Mouse (Mus musculus) heart, adult 11 months (tissue): ENCODE measurements around the gene Osbp2.

ENCODE experiments used
- DNase-seq: peaks from one replicate; pipeline ENCODE4 v3.0.0; 2022

The Osbp2 gene

DNA sequence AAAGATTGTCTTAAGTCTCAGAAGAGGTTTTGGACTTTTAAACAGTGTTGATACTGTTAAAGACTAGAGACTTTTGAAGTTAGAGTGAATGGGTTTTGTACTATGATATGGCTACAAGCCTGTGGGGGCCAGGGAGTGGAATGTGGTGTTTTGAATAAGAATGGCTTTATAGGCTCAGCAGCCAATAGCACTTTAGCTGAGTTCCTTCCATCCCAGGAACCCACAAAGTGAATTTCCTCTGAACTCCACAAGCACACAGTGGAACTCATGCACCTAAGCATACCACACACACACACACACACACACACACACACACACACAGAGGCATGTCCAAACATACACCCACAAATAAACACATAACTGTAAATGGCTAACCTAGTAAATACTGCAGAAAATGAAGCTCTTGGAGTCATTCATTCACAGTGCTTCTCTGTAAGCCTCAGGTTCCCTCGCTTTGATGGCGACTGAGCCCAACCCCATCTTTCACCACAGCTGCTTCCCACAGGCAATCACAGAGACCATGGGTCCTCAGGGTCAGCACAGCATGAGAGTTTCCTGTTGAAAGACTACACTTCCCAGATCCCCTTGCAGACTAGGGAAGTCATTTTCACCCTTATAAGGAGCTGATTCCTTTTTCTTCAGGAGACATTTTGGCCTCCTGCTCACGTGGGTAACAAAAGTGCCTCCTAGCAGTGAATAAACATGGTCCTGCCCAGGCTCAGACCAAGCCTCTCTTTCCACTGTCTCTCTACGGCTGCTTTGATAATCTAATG, 45.5 kb downstream of the Osbp2 start:
- no peak for DNase-seq

DNA sequence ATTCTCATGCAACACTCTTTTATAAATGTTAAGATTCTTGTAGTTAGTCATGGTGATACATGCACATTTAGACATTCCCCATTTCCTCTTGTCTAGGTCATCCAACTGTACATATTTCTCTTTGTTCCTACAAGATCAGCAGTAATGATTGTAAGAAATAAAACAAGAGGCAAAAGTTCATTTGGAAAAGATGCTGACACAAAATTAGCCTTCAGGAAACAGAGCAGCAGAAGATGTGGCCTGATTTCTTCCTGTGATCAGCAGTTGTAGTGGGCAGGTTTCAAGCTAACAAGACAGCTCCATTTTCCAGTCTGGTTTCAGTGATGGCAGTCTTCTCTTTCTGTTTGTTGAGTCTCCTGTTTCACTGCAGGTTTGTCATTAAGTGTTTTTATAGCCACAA, 47.8 kb downstream of the Osbp2 start:
- no peak for DNase-seq

DNA sequence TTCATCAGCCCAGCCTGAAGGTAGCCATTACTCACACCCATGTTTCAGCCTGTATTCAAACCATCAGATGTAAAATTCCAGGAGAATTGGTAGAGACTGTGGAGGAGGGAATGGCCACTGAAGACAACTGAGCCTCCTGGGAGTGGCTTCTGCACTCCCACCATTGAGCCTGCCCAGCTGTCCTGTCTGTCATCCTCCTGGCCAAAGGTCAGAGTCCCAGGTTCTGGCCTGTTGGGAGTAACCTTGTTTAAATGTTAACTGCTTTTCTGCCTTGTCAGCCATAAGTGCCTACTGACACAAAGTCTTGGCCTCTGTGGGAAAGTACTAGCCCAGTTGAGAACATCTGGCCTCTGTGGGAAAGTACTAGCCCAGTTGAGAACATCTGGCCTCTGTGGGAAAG, 50.4 kb downstream of the Osbp2 start:
- no peak for DNase-seq

DNA sequence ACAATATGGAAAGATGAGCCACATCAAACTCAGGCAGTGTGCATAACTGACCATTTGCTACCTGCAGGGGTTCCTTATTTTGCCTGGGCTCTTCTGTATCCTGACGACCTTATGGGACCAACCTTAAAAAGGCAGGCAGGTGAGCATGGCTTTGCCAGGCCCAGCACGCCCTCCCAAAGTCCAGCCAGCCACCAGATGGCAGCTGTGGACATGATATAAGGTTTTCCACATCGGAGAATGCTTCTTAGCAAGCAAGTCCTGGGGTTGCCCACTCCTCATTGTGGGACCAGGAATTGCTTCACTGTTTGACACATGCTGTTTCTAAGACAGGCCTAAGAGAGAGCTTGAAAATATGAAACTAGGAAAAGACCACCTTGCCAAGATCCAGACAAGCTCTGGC, 55.5 kb downstream of the Osbp2 start:
- DNase-seq, result no peak

DNA sequence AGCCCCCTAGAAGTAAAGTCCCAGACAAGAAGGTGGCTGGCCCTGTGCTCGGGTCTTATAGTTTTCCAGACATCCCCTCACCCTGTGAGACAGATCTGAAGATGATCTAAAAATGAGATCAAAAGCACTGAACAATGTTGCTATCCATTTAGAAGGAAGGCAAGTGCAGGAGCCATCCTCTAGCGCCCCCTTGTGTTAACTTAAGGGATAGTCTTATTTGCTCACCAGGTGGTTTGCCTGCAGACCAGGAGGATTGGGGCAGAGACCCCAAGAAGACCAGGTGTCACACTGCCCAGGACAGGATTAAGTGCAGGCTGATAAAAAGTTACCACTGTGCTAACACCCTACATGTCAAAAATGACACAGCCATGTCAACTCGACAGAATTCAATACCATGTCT, 58.3 kb downstream of the Osbp2 start:
- DNase-seq, result no peak

DNA sequence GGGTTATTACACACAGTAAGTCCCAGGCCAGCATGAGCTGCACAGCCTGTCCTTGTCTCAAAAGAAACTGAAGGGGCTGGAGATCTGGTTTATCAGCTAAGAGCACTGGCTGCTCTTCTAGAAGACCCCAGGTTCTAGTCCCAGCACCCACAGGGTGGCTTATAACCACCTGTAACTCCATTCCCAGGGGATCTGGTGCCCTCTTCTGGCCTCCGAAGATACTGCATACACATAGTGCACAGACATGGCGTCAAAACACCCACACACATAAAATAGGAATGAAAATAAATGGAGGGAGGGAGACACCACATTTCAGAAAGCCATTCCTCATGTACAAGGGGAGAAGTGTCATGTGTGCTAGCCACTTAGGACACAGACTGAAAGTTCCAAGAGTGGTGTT, 59.1 kb downstream of the Osbp2 start:
- DNase-seq, result no peak

DNA sequence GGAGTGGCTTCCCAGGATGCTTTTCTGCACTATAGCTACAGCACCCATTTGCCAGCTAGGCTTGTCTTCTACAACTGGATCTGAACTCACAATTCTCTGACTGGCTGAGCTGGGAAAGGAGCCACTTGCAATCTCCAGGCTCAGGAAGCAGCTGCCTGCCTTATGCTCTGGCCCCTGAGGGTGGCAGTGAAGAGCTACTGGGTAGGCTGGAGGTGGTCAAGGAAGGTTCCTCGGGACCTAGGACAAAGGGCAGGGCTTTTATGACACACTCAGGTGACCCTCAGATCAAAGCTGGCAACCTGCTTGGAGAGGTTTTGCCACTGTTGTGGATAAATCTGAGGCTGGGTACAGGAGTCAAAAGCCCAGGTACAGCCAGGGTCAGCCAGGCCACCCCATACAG, 61.6 kb downstream of the Osbp2 start:
- DNase-seq, result no peak

DNA sequence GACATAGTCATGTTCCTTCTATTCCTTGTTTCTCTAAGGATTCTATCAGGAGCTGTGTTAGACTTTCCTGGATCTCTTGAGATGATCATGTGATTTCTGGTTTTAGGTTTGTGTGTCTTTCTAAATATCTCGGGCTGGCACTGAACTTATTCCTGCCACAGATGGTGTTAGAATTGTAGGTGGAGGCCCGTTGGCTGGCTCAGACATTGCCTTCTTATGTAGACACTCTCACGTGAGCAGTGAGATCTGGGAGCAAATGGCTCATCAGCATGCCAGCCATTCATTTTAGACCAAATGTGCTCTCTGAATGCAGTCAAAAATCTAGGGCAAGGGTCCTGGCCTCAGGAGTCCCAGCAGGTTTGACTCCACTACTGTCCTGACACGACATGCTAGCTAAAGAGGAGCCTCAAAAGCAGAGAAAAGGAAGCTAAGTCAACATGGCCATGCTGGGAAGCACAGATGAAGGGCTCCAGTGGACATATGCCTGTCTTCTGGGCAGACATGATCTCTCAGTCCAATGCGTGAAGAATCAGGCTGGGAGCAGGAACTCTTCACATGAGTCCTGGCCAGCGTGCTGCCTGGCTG, 66.0 kb downstream of the Osbp2 start:
- DNase-seq, result no peak

DNA sequence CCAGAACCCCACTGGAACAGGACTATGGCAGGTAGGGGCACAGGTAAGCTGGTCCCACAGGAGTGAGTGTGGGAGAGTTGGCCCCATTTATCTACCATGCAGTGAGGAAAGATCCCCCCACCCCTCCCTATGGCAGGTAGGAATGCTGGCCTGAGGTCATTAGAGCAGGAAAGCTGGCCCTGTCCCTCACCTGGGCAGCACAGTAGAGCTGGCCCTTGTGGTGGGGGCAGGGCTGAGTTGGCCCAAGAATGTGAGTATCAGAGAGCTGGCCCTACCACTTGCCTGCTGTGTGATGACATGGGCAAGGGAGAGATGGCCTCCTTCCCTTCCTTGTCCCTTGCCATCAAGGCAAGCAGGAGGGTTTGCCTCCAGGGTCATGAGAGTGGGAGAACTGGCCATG, 73.0 kb downstream of the Osbp2 start:
- no peak for DNase-seq

DNA sequence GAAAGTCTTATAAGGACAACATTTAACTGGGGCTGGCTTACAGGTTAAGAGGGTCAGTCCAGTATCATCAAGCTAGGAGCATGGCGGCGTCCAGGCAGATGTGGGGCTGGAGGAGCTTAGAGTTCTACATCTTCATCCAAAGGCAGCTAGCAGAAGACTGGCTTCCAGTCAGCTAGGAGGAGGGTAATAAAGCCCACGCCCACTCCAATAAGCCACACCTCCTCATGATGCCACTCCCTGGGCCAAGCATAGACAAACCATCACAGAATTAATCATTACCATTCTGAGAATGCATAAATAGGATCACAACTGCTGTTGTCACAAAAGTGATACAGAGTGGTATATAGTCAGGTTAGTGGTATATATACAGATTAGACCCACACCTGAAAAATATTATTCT, 73.8 kb downstream of the Osbp2 start:
- DNase-seq, result no peak

DNA sequence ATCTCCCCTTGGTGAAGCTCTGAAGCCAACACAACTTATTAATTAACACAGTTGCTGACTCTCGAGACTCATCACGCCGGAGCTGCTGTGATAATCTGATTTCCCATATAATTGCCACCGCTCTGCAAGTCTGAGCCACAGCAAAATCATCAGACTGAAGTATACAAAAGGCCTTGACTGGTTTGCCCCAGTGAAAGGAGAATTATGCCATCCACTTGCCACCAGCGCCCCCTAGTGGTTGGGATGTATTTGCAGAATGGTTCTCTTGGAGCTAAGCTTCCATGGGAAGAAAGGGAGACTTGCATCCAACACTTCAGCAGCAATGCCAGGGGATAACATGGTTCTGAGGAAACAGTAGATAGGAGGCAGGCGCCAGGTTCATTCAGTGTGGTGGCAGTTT, 77.1 kb downstream of the Osbp2 start:
- peak; percentile 94 for DNase-seq

DNA sequence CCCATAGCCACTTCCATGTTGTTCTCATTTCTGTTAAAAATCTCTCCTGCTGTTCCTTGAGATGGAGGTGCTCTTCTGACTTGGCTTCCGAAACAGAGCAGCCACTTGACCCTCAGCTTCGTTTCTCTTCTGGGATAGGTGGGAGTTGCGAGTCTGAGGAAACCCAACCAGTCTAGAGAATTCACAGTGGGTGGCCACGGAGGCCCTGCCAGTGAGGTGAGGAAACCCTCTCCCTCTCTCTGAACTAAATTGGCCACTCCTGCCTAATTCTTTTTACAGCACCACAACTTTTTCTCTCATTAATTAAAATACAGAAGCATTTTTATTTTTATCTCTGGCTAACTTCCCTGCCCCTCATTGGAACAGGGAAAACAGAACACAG, 88.4 kb downstream of the Osbp2 start:
- DNase-seq, result no peak

DNA sequence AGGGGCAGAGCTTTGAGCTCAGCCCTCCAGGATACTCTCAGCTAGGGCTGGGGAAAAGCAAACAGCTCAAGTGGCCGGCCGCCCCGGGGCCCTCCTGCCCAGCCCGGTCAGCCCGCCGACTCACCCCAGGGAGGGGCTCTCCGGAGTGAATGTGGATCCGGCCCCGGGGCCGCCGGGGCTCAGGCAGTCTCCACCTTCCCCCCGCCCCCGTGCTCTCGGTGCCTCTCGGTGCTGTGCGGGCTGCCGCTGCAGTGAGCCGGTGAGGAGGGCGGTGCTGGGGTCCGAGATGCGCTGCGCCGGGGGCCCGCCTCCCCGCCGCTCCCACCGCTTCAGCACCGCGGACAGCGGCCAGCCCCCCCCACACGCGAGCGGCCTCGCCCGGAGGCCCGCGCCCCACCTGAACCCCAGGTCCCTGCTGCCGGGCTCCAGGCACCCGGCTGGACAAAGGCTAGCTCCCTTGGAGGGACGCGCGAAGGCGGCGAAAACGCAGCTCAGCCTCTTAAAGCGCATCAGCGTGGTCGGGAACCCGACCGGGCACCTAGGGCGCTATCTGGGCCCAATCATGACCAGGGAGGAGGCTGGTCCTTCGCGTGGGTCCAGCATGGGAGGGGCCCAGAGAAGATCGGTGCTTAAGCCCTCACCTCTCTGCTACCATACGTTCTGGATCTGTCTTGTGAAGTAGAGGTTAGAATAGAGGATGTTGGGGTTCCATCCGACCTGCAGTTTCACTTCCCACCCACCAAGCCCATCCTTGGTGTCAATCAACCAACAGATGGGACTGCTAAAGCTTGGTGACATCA, 89.0 kb downstream of the Osbp2 start:
- DNase-seq, result no peak

DNA sequence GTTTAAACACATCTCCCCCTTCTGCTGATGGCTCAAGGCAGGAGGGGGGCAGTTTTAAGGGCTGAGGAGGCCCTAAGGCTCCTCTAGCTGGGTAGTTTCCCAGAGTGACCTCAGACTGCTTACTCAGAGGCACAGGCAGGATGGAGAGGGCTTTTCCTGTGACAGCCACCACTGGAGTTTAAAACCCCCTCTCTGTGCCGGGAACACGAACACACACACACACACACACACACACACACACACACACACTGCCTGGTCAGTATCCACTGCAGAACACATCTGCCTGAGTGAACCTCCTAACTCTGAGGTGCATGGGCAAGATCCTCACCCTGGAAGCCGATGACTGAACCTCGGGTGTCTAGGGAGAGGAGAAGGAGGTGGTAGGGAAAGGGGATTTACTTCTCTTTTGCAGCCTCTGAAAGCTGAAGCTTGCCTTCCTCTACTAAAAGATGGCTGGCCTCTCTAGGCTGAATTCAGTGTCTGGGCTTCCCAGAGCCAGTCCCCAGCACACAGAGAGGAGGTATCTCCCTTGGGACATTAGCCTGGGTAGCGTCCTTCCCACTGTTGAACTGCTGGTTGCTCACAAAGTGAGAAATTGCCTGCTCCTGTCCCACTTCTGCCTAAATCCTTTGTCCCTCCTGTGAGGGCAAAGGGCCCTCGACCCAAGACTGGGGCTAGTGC, 89.8 kb downstream of the Osbp2 start:
- DNase-seq, result no peak

DNA sequence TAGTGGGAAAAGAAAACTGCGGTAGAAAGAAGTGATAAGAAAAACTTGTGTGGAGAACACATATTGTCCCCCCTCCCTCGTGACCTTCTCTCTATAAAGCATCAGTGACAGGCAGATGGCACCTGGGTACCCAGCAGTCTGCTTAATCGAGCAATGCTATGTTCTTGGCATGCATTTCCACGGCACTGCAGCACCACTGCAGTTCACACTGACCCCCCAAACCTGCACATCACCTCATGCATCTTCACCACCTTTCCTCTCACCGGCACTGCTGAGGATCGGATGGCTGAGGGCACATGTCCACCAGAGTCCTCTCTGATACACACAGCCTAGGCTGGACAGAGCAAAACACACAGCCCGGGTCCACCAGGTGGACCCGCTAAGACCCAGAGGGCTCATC, 90.6 kb downstream of the Osbp2 start:
- no peak for DNase-seq

DNA sequence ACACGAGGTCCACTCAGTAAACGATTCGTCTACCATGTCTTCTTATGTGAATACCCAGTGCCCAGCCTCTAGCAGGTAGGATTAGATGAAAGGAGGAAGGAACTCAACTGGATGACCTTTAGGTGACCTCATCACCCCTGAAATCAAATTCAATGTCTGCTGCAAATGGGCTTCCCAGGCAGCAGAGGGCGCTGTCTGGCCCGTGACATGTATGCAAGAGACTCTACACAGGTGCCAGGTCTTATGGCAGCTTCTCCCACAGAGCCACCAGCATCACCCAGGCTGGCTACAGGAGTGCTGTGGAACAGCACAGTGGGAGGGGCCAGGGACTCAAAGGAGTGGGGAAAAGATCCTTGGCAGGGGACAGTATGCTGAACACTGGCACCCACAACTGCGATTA, 92.4 kb downstream of the Osbp2 start:
- DNase-seq, result no peak

DNA sequence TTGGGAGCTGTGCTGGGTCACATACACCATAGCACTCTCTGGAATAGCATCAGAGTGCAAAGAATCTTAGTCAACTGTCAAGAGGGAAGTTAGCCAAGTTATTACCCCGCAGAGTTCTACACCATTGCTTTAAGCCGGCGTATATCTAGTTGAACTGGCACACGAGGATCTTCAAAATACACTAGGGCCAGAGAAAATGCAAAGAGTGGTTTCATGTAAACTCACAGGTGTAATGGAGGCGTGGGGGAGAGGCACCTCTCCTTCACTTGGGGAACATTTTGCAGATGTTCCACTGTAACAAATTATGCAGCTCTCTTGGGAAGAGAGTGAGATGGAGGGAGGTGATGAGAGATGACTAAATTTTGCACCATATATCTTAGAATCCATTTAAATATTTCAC, 95.9 kb downstream of the Osbp2 start:
- DNase-seq, result no peak

DNA sequence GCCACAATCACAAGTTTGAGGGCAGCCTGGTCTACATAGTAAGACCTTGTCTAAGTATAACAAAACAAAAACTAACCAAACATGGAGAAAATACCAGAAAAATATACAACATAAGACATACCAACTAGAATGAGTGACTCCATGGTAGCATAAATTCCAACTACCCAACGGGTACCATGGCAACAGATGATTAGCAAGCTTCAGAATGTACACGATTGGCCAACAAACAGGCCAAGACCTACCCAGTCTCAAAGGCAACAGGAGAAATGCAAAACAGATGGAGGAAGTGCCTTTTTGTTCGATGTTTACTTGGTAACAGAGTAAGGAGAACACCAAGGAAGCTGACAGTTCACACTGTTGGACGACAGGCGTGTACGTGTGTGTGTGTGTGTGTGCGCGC, 96.7 kb downstream of the Osbp2 start:
- DNase-seq, result no peak

DNA sequence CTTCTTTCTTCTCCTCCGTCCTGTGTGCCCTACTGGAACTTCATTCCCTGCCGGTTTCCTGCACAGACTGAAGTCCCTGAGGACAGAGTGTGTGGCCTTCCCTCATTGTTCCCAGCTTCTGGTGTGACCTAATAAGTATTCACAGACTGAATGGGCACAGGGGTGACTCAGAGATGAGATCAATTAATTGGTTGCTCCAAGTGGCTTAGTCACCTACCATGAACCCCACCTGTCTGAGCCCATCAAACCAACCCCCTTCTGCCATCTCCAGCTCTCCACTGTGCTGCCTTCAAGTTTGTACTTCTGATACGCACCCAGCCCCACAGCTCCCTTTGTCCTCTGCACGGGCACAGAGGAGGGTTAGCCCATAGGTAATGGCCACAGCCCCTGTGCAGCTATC, 99.4 kb downstream of the Osbp2 start:
- no peak for DNase-seq

DNA sequence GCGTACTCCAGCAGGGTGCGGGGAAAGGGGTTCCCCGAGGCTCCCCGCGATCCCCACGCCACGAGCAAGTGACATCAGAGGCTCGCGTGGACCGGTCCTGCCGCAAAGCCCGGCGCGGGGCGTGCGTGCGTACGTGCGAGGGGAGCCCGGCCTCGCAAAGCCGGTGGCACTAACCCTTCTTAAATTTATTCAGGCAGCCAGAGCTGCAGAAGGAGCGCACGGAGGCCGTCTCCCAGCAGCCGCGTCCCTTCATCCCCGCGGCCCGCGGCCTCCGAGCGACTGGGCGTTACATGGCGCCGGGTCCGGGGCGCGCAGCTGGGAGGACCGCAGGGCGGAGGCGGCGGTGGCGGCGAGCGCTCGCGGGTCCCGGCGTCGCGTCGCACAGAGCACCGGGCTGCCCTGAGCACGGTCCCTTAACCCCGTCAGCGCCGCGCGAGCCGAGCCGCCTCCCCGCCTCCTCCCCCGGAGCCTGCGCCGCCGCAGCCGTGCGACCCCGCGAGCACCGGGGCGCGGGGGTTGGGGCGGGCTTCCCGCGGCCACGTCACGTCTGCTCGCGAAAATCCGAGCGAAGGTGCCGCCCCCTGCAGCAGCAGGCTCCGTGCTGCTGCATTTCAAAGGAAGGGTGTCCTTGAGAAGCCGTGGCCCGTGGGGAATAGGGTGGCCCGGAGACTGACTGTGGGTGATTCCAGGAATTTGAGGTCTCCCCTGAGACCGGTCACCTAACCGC, 101.8 kb downstream of the Osbp2 start:
- DNase-seq, result no peak

DNA sequence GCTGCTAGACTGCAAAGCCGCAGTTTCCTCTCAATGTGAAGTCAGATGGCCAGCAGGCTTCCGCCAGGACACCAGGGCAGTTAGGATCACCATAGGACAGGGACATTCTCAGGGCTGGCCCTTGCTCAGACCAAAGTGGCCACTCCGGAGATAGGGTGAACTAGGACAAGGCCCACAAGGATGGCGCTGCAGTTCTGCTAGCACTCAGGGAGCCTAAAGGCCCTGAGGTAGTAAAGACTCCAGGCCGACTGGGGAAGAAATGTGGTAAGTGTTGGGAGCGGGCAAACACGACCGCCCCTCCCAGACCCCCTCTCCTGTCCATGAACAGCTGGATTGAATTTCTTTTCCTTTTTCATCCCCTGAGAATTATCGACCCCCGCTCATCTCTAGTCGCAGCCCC, 102.4 kb downstream of the Osbp2 start:
- no peak for DNase-seq

DNA sequence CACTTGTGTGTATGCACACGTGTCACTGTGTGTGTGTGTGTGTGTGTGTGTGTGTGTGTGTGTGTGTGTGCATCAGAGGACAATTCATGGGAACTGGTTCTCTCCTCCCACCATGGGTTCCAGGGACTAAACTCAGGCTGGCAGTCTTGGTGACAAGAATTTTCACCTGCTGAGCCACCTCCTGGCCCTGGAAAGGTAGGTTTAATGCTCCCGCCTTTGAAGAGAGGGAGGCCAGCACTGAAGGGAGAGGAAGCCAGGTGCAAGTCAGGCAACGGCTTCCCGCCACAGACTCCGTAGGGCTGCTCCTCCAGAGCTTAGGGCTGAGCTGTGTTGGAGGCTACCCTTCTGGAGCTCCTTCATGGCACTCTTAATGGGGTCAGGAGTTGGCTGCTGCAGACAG, 104.3 kb downstream of the Osbp2 start:
- no peak for DNase-seq

DNA sequence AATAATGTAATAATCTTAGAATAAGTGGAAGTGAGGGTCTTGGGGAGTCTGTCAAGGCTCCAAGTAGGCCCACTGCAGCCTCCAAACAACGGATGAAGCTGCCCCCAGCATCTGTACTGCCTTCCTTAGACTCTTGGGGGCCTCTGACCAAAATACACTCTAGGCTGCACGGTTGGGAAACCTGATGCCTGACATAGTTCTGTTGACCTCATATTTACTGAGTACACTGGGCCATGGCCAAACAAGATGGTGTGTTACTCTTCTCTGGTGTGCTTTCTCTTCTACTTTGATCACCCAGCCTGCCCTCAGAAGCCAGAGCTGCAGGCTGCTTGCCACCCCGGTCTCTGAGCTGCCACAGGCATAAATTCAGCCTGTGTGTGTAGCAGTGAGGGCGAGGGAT, 108.4 kb downstream of the Osbp2 start:
- DNase-seq, result no peak
